Mouse (Mus musculus) induced T-regulatory cell, adult 2 months (primary cell): ENCODE measurements around the gene Hbb-bs.
"Not testable (repeated sequence)": the region's sequence is repeated elsewhere in the genome, so short reads cannot be mapped to it uniquely, and the experiment has no call there.

Experiments used
- DNase-seq: peaks from one replicate; pipeline ENCODE4 v3.0.0-alpha.2; 2012; ENCODE audit warnings: low read depth

Hbb-bs gene

DNA sequence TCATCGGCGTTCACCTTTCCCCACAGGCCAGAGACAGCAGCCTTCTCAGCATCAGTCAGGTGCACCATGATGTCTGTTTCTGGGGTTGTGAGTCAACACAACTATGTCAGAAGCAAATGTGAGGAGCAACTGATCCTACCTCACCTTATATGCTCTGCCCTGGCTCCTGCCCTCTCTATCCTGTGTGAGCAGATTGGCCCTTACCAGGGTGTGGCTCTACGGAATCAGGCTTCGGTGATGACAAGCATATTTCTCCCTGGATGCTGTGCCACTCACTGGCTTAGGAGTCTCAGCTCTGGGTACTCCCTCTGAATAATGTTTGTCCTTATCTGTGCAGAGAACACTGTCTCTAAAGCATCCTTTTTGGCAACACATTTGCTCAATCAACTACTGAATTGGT is at the start of gene Hbb-bs:
Gene Hbb-bs (minus strand): TSS at position 289 of the 400 bp plus-strand sequence.
- no peak for DNase-seq

DNA sequence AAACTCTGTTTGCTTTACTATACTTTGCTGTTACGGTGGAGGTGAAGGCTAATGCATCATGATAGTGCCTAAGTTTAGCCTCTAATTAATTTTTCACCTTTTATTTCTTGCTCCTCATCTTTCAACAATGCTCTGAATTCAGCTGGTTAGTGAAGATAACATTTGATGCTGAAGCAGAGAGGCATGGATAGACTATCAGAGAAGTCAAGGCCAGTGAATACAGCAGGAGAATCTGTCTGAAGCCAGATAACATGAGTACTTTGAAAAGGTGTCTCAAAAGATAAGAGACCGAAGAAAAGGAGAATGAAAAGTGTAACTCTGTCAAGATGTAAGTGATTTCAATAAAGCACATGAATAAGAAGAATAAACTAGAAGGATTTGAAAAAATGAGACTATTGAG is 49.2 kb upstream of the Hbb-bs start:
- DNase-seq: no peak

DNA sequence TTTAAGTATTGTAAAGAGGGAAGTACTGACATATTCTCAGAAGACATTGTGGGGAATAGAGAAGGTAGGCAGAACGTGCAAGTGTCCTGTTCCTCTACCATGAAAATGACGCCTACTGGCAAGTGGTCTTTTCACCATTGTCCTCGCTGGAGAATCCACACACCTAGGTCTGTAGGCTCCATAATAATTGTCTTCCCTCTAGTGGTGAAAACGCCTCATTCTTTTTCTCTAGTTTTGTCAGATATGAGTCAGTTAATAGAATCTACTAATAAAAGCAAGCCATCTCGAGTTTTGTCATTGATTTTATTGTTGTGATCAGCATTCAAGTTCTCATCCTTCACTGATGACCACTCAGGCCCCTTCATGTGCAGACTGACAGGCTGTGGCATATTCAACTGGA is 46.6 kb upstream of the Hbb-bs start:
- DNase-seq: no peak

DNA sequence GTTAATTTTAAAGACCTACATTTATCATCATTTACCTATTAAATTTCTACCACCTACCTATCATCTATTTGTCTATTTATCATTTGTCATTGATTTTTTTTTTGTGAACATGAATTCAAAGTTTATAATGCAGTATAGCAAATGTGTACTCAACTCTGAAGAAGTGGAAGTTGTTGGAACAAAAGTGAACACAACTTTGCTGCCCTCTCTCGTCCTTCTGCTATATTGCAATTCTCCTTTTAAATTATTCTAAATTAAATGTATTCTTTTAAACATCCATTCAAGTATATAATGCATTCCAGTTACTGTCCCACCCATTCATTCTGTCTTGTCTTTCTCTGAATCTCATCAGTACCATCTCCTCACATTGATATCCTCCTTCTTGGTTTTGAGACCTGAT is 45.2 kb upstream of the Hbb-bs start:
- peak; percentile 9 for DNase-seq

DNA sequence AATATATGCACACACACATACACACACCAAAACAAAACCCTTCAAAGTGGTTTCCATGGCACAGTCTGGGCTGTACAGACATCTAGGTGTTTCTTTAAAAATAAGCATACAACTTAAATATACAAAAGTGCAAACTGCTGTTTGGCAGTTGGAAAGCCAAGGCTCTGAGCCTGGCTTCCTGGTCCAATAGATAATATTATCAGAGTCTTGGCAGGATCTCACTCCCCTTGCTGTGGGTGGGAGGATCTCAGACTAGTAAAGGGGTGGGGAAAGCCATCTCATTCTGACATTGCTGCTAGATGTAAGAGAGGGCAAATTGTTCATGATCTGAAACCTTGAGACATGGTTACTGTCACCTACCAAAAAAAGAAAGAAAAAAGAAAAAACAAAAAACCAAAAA is 42.8 kb upstream of the Hbb-bs start:
- DNase-seq: no peak

DNA sequence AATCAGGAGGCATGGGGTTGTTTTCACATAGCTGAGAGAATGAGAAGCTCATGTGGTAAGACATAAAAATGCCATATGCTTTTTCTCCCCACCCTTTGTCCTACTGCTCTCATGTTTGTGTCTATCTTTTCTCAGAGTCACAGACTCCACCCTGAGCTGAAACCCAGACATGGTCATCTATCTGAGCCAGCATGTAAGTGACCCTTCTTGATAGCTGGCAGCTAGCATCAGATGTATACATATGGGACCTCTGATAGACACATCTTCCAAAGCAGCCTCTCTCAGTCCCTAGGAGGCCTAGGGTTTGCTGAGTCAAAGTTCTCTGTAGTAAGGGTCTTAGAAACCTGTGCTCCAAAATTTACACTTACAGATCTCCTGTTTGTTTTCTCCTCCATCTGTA is 37.8 kb upstream of the Hbb-bs start:
- DNase-seq: no peak

DNA sequence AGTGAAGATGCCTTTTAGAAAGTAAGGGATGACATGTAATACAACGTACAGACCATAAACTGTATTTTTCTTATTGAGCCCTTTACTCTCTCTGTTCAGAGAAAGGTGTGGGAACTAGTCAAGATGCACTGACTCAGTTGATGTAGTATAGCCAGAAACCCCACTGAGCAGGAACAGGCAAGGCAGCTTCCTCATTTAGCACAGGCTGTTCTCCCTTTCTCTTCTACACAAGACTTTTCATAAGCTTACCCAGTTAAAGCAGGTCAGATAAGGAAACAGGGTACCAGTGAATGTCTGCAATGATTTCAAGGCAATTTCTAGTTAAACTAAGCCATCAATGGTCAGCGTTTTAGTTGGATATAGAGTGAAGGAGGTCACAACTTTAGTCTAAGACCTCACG is 33.6 kb upstream of the Hbb-bs start:
- no peak for DNase-seq

DNA sequence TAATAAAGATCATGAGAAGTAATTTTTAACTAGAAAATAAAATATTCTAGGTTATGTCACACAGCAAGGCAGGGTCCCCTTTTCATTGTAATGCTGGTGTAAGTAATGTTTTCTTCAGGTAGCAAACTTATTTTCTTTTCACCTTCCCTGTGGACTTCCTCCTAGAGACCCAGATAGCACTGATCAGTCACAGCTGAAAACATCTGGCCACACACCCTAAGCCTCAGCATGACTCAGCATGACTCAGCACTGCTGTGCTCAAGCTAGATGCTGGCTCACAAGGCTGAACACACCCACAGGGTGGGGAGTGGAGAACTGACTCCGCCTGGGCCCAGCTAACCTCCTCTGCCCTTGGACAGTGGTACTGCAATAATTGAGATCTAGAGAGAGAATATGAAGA is 33.0 kb upstream of the Hbb-bs start:
- peak; percentile 4 for DNase-seq

DNA sequence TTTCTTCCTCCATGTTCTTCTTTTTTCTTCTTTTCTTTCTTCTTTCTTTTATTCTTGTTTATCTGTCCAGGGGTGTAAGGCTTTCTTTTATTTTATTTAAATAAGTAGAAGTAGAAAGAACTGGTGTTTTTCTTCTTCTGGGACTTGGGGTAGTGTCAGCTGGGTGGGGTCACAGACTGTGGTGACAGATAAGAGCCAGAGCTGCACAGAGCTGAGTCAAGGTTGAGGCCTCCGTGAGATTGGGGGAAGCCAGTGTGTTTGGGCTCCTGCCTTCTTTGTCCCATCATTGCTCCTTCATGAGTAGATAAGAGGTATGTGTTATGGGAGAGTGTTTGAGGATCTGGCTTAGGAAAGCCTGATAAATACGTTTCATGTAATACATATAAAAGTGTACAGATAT is 31.2 kb upstream of the Hbb-bs start:
- no peak for DNase-seq

DNA sequence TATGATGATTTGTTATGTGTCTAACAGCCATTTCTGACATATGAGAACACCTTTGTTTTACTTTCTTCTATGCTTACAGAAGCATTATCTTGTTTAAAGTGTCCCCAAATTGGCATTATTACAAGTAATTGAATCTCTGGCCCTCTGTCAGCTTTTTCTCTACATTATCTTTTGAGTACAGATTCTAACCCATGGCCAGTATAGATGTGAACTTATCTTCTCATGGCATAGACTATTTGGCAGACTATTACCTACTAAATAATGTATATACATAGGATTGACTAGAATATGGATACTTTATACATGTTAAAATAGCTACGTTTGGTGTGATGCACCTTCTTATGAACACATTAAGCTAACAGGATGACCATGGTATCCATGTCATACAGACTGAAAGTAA is 26.8 kb upstream of the Hbb-bs start:
- DNase-seq: no peak

DNA sequence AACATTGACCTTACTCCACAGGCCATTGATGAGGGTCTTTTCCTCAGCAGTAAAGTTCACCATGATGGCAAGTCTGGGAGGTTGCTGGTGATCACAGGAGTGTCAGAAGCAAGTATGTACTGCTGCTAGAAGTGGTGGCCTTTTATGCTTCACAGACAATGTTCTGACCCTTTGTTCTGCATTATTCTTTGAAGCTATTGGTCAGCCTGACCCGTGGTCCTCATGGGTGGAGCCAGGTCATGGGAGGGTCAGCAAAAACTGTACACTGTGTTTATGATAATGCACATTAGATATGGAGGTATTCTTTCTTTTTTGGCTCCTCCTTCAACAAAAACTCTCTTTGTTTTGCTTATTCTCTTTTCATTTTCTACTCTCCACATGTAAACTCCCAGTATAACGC is 25.2 kb upstream of the Hbb-bs start, which contains the start of gene Hbb-y:
Gene Hbb-y (minus strand): TSS at position 127 of the 400 bp plus-strand sequence.
- DNase-seq: no peak

DNA sequence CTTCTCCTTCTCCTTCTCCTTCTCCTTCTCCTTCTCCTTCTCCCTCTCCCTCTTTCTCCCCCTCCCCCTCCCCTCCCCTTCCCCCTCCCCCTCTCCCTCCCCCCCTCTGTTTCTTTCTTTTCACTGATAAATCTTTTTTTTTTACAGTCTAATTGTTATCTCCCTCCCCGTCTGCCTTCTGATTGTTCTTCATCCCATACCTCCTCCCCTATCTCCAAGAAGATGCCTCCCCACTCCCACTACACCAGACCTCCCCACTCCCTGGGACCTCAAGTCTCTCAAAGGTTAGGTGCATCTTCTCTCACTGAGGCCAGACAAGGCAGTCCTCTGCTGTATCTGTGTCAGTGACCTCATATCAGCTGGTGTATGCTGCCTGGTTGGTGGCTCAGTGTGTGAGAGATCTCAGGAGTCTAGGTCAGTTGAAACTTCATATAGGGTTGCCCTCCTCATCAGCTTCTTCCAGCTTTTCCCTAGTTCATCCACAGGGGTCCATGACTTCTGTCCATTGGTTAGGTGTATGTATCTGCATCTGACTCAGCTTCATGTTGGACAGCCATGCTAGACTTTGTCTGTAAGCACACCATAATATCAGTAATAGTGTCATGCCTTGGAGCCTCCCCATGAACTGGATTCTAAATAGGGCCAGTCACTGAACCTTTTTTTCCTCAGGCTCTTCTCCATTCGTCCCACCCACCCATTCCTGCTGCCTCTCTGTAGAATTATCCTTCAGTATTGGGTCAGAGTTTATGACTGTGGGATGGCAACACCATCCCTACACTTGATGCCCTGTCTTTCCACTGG is 16.8 kb upstream of the Hbb-bs start:
- no peak for DNase-seq

DNA sequence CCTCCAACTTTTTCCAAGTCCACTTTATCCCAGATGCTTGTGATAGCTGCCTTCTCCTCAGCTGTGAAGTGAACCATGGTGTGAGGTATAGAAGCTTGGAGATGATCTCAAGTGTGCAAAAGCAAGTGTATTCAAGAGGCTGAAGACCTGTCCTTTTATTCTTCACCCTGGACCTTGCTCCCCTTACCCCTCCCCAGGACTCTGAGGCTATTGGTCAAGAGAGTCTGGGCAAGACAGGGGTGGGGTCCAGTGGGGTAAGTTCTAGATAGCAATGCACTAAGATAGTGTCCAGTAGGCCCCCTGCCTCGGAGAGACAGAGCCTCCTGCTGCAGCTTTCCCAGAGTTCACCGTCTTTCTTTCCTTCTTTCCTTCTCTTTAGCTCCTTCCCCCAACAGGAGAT is 15.1 kb upstream of the Hbb-bs start, which contains the start of gene Hbb-bh1:
Gene Hbb-bh1 (minus strand): TSS at position 131 of the 400 bp plus-strand sequence.
- DNase-seq: no peak

DNA sequence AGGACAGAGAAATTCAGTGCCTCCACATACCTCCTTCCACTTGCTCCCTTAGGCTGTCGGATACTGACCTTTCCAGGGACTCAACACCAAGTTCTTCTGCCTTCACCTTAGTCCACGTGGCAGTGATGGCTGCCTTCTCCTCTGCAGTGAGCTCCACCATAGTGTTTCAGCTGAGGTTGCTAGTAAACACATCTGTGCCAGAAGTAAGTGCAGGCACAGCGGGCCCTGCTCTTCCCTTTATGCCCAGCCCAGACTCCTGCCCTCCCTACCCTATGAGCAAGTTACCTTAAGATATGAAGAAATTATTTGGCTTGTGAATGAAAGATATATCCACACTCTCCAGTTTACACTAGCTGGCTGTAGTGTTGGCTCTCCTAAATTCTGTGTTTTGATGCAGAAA is 12.4 kb upstream of the Hbb-bs start, which contains the start of gene Hbb-bh2:
Gene Hbb-bh2 (minus strand): TSS at position 253 of the 400 bp plus-strand sequence.
- no peak for DNase-seq

DNA sequence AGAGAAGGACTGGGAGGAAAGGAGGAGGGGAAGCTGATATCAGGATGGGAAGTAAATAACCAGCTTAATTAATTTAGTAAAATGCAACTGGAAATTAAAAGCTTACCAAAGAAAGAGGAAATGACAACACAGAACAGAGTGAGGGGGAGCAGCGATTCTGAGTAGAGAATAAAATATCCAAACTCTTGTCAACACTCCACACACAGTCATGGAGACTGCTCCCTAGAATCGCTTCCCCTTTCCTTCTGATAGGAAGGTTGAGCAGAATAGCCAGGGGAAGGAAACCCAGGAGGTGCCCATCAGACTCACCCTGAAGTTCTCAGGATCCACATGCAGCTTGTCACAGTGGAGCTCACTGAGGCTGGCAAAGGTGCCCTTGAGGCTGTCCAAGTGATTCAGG is 757 bp downstream of the Hbb-bs start:
- DNase-seq: not testable (repeated sequence)

DNA sequence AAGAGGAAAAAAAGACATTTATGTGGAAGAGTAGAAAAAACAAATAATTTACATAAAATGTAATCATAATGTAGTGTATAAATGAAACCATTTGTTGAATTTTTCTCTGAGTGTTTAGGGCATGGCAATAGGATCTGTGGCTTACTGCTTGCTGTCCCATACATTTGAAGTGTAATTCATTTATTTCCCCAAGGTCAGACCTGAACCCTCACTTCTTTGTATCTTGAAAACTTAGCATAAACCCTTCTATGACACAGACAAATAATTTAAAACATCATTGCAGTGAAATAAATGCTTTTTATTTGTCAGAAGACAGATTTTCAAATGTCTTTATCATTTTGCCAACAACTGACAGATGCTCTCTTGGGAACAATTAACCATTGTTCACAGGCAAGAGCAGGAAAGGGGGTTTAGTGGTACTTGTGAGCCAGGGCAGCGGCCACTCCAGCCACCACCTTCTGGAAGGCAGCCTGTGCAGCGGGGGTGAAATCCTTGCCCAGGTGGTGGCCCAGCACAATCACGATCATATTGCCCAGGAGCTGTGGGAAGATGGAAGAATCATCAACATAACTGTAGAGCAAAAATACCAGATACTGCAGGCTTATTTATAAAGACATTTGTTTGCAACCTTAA is 1.5 kb downstream of the Hbb-bs start:
- no peak for DNase-seq

DNA sequence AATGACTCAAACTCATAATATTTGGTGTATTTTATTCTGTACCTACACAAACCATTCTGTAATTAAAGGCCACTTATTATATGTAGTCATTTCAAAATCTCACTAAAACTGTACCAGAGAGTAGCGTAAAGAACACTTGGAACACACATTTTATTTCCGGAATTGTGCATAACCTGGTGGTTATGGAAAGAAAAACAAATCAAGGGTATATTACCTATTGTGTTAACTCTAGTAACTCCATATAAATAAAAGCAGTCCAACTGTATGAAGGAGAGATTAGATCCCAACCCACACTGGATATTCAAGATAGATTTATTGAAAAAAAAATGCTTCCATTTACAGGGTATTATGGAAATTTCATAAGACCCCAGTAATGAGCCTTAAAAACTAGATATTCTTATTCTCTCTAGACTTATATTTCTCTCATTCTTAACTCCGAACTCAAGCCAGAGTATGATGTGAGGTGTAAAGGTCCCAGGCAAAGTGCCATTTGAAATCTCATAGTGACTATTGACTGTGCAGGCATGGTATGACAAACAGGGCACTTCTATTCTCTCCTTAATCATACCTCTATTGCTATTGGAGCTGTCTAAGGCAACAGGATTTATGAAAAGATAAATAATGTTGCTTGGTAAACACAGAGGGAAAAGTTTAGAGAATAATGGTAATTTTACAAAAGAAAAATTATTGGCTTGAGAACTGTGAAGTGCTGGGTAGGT is 2.2 kb downstream of the Hbb-bs start:
- no peak for DNase-seq

DNA sequence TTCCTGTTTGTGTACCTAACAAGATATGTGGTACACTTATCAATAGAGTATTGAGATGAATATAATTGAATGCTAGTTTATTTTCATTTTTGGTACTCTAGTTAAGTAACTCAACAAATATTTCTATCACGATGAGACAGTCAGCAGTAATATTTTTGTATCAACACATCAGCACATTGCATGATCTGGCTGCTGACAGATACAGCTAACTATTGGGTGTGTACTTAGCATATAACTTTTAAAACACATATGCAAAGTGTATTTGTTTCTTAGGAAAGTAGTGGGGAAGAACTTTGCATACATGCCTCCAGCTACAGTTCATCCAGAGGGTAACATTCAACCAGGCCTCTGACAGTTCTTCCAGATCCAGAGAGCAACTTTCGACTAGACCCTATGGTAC is 3.3 kb downstream of the Hbb-bs start:
- no peak for DNase-seq

DNA sequence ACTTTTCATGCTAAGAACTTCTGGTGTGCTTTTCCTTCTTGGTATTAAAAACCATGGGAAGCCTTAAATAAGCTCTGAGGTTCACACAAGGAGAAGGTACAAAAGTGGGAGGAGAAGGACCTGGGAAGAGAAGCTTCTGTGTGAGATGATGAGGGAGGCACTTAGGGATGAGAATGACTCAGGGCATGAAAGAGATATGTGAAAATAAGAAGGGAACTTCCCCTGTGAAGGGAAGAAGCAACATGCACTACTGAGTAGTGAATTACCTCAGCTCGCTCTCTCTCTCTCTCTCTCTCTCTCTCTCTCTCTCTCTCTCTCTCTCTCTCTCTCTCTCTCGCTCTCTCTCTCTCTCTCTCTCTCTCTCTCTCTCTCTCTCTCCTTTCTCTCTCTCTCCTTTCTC is 12.8 kb downstream of the Hbb-bs start:
- not testable (repeated sequence) for DNase-seq

DNA sequence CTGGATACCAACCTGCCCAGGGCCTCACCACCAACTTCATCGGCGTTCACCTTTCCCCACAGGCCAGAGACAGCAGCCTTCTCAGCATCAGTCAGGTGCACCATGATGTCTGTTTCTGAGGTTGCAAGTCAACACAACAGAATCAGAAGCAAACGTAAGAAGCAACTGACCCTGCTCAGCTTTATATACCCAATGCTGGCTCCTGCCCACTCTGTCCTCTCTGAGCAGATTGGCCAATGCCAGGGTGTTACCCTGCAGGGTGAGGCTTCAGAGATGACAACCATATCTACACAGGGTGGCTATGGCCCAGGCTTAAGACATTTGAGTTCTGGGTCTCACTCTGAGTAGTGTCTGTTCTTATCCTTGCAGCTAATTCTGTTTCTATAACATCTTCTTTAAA is 14.1 kb downstream of the Hbb-bs start, which contains the start of gene Hbb-bt:
Gene Hbb-bt (minus strand): TSS at position 231 of the 400 bp plus-strand sequence.
- no peak for DNase-seq

DNA sequence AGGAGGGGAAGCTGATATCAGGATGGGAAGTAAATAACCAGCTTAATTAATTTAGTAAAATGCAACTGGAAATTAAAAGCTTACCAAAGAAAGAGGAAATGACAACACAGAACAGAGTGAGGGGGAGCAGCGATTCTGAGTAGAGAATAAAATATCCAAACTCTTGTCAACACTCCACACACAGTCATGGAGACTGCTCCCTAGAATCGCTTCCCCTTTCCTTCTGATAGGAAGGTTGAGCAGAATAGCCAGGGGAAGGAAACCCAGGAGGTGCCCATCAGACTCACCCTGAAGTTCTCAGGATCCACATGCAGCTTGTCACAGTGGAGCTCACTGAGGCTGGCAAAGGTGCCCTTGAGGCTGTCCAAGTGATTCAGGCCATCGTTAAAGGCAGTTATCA is 14.7 kb downstream of the Hbb-bs start:
- not testable (repeated sequence) for DNase-seq

DNA sequence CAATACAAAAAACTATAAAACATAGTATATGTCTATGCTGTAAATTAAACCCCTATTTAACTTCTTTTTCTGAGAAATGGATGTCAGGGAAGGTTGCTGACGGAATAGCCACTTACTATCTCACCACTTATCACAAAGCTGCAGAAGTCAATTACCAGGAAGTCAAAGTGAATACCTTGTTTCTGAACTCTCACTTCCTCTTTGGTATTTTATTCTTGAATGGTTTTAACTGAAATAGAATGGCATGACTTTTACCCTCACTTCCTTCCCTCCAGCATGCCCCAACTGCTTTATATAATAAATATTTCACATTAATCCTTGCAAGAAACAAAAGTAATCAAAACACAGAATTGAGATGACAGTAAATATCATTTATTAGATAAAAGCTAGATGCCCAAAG is 15.7 kb downstream of the Hbb-bs start:
- no peak for DNase-seq
